Mouse (Mus musculus) bone marrow, adult 2 months (tissue): ENCODE measurements around the gene Ankra2.

ENCODE experiments used
- CTCF ChIP-seq: fragments of 200-500 bp; IDR thresholded peaks from 2 replicates; pipeline ENCODE4 v1.5.1; 2011; ENCODE audit warnings: low read length, control low read depth; ENCODE audit not compliant: control insufficient read depth, insufficient read depth
- POLR2A ChIP-seq: fragments of 200-500 bp; IDR thresholded peaks from 2 replicates; pipeline ENCODE4 v1.6.1; 2011; ENCODE audit warnings: low read depth, mild to moderate bottlenecking, control low read depth, low read length, borderline replicate concordance; ENCODE audit not compliant: control insufficient read depth

- no peak for TF ChIP-seq CTCF
- no peak for TF ChIP-seq POLR2A
Measured at GRCm38 (mm10) chr13:98290719-98291118, 27.8 kb downstream of the Ankra2 start.
